Mouse (Mus musculus) forebrain, postnatal 0 days (tissue): Measurements from ENCODE around the gene Nfasc. TPM values are rescaled to one million over a fixed set of nuclear protein-coding genes. Genes with fewer than 3 reads are reported as not detected.

ENCODE experiments used
- ATAC-seq: fragments of 200-750 bp; cut with Nextera tagmentation; 2 replicates; pipeline ENCODE4 v1.8.0; 2017; ENCODE audit warnings: mild to moderate bottlenecking, moderate library complexity
- DNase-seq: peaks from one replicate; pipeline ENCODE4 v3.0.0-alpha.2; 2015
- H3K27ac ChIP-seq: fragments of 300-500 bp; sonication (generic); 2 replicates; pipeline ENCODE4 v1.5.1; 2014; ENCODE audit warnings: low read depth, mild to moderate bottlenecking, antibody characterized with exemption, low read length, moderate library complexity, mixed read lengths
- H3K27me3 ChIP-seq: fragments of 300-500 bp; sonication (generic); 2 replicates; pipeline ENCODE4 v1.6.1; 2014; ENCODE audit warnings: mild to moderate bottlenecking, low read length, mixed read lengths; ENCODE audit not compliant: insufficient read depth
- H3K36me3 ChIP-seq: fragments of 300-500 bp; sonication (generic); 2 replicates; pipeline ENCODE4 v1.6.1; 2014; ENCODE audit warnings: mild to moderate bottlenecking, moderate library complexity; ENCODE audit not compliant: insufficient read depth
- H3K4me1 ChIP-seq: fragments of 300-500 bp; sonication (generic); 2 replicates; pipeline ENCODE4 v1.6.1; 2014; ENCODE audit warnings: antibody characterized with exemption; ENCODE audit not compliant: insufficient read depth
- H3K4me2 ChIP-seq: fragments of 300-500 bp; sonication (generic); 2 replicates; pipeline ENCODE4 v1.6.1; 2014; ENCODE audit warnings: low read depth, mild to moderate bottlenecking, moderate library complexity
- H3K4me3 ChIP-seq: fragments of 300-500 bp; sonication (generic); 2 replicates; pipeline ENCODE4 v1.5.1; 2014; ENCODE audit warnings: low read depth, low read length, mixed read lengths
- H3K9ac ChIP-seq: fragments of 300-500 bp; sonication (generic); 2 replicates; pipeline ENCODE4 v1.6.1; 2014; ENCODE audit warnings: mild to moderate bottlenecking
- H3K9me3 ChIP-seq: fragments of 300-500 bp; sonication (generic); 2 replicates; pipeline ENCODE4 v1.6.1; 2016; ENCODE audit warnings: low read length
- CTCF ChIP-seq: sonication (generic); IDR thresholded peaks from 2 replicates; pipeline ENCODE4 v1.5.1; 2016; ENCODE audit warnings: antibody characterized with exemption, control low read depth, low read depth
- WGBS: fragments of 180-500 bp; shearing (Covaris S2); extraction: QIAGEN DNeasy Blood & Tissue Kit; methylation state at CpG from one replicate; pipeline ENCODE4 v1.1.7; 2014; 5-methylcytosine and 5-hydroxymethylcytosine counted together
- polyA plus RNA-seq: library from polyadenylated mRNA; unstranded; fragments of >200 nt; fragmentation: Nextera tagmentation; extraction: Ambion mirVana; gene quantifications from 2 replicates; pipeline ENCODE4 v1.2.1, GENCODE M21; 2015
- total RNA-seq: library from RNA; depleted of rRNA; stranded (reverse); fragments of >200 nt; gene quantifications from 2 replicates; pipeline ENCODE4 v1.2.3, GENCODE M21; 2014; rRNA removed

Gene Nfasc
- total RNA-seq, result 42.2 and 55.2 TPM in 2 replicates
- 21.4 and 32.7 TPM in 2 replicates for polyA plus RNA-seq

DNA sequence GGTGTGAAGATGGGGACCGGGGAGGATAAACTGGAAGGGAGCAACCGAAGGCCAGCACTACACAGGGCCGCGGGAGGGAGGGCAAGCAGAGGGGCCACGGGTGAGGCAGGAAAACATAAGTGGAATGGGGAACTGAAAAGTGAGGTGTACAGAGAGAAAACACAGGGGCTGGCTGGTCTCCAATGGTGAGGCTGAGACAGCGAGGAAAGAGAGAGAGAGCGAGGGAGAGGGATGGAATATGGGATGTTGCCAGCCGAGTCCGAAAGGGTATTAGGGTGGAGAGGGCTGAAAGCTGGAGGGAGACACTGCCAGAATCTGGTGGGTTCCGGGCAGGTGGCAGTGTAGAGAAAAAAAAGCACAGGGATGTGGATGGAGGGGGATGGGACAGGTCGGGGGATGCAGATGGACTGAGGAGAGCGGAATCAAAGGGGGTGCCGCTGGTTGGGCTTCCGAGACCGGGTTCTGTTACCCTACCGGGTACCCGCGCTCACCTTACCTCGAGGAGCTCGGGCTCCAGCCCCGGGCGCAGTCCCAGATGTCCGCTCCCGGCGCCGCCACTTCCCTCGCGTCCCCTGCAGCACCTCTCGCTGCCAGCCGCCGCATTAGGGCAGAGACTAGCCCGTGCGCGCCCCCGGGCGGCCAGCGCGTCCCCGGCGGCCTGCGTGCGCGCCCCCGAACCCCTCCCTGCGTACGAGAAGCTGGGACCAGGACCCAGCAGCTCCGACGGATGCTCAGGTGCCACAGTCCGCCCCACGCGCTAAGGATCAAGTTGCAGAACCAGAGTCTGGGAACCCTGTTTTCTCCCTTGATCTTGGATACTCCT is at the start of gene Nfasc:
Nfasc (minus strand) TSS at position 623 of the 823 bp plus-strand sequence.
- Histone ChIP-seq H3K4me1 (peaks cover 18% of the 10 kb centered on the region), H3K9ac (peak within 1 kb of the TSS; percentile 73), H3K9me3 (no peaks in the 10 kb centered on the region), H3K4me2 (peak within 1 kb of the TSS; percentile 83), H3K36me3 (no peaks in the 10 kb centered on the region), H3K27me3 (no peaks in the 10 kb centered on the region), H3K4me3 (peak within 1 kb of the TSS; percentile 72), H3K27ac (peak within 1 kb of the TSS; percentile 89)
- TF ChIP-seq CTCF, result peak; percentile 64
- ATAC-seq (peak; percentile 84), DNase-seq (peak; percentile 93)
- 4% methylated on average over 50 of the region's 51 CpGs for WGBS

DNA sequence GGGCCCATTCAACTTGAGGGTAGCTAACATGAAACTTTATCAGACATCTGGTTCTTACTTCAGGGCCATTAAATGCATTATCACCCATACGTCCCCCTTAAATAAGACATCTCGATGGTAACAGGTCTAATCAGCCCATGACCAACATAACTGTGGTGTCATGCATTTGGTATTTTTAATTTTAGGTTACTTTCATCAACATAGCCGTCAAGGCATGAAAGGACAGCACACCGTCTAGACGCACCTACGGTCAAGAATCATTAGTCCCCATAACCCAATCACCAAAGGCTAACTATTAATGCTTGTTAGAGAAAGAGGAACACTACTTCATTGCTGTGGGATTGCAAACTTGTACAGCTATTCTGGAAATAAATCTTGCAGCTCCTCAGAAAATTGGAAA is 49.5 kb upstream of the Nfasc start:
- H3K36me3 ChIP-seq, result no peaks in the 10 kb centered on the region
- H3K4me3 ChIP-seq, result no peak overlapping the region
- WGBS, result 95% methylated on average over 6 of the region's 6 CpGs
- no peaks in the 10 kb centered on the region for H3K9me3 ChIP-seq
- no peak overlapping the region for H3K27ac ChIP-seq
- no peaks in the 10 kb centered on the region for H3K27me3 ChIP-seq
- H3K4me1 ChIP-seq, result no peaks in the 10 kb centered on the region
- ATAC-seq (no peak), DNase-seq (no peak)
- H3K9ac ChIP-seq, result no peak overlapping the region
- H3K4me2 ChIP-seq, result no peak overlapping the region
- no peak for TF ChIP-seq CTCF

DNA sequence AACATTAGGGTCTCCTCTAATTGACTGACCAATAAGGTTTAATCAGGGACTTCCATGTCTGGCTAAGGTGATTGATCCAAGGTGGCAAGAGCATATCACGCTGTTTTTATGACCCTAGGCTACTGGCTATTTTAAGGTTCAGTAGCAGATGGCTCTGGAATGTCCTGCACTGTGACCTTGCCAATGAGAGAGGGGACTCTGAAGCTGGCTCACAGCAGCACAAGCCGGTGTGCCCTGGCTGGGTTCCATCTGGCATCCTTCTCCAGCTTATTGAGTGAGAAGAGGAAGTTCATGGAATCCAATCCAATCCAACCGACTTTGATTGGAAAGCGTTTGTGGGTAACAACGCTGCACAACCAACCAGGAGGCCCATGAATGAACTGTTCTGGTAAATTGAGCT is 45.3 kb upstream of the Nfasc start:
- DNase-seq (no peak), ATAC-seq (no peak)
- Histone ChIP-seq H3K4me1 (no peaks in the 10 kb centered on the region), H3K27ac (no peak overlapping the region), H3K4me3 (no peak overlapping the region), H3K9ac (no peak overlapping the region), H3K27me3 (no peaks in the 10 kb centered on the region), H3K36me3 (no peaks in the 10 kb centered on the region), H3K4me2 (no peak overlapping the region), H3K9me3 (no peaks in the 10 kb centered on the region)
- WGBS, result 45% methylated on average over 5 of the region's 5 CpGs
- TF ChIP-seq CTCF, result no peak

DNA sequence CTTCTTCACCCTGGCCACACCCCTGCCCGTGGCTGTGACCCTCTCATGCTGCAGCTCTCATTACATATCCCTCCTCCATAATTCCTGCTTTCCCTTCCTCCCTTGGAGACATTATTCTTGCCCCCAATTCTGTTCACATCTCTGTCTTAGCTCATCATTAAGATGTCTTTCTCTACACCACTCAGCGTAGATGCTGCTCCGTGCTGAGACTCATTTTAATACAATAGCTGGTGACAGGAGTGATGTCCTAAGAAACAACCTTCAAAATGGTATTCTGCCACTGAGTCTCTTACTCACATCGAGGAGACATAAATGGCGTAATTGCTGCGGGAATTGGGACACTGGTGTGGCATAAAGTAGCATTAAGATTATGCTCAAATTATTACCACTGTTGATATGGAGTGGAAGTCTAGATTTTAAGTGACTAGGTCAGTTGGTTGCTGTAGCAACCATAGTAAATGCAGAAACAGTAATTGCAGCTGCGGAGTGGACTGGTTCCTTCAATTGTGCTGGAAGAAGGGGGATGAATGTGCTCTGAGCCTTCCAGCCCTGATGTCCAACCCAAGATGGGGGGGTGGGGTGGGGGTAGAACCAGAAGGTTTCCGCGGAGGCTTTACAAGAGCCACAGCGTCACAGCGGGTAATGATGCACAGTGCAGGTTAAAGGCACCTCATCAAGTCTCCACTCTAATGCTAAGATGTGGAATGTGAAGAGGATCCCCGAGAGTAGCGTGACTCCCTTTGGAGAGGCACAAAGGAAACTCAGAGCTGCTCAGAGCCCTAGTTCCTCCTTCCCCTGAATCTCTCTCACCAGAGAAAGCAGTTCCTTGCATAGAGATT is 40.2 kb upstream of the Nfasc start:
- ATAC-seq (peak; percentile 86), DNase-seq (peak; percentile 32)
- no peak for TF ChIP-seq CTCF
- Histone ChIP-seq H3K4me1 (no peaks in the 10 kb centered on the region), H3K9me3 (no peaks in the 10 kb centered on the region), H3K27ac (no peak overlapping the region), H3K27me3 (no peaks in the 10 kb centered on the region), H3K4me3 (no peak overlapping the region), H3K4me2 (no peak overlapping the region), H3K36me3 (no peaks in the 10 kb centered on the region), H3K9ac (no peak overlapping the region)
- 54% methylated on average over 13 of the region's 13 CpGs for WGBS

DNA sequence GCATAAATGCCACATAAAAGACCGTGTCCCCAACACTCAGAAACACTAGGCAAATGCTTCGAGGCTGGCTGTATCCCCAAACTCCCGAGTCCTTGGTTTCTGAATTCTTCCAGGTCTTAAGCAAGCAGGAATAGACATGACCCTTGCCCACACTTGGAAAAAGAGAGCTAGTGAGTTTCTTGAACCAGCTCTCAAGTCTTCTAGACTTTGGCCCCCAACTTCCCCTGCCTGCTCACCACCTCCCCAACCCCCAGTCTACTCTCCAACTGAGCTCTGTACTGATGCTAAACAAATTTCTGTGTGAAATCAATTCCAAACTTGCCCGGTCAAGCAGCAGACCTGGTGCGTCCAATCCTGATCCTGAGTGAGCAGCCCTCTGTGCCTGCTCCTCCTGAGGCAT is 39.4 kb upstream of the Nfasc start:
- ATAC-seq (no peak), DNase-seq (no peak)
- no peak for TF ChIP-seq CTCF
- H3K27ac ChIP-seq, result no peak overlapping the region
- no peaks in the 10 kb centered on the region for H3K36me3 ChIP-seq
- H3K4me3 ChIP-seq, result no peak overlapping the region
- H3K27me3 ChIP-seq, result no peaks in the 10 kb centered on the region
- no peak overlapping the region for H3K4me2 ChIP-seq
- H3K9me3 ChIP-seq, result no peaks in the 10 kb centered on the region
- no peaks in the 10 kb centered on the region for H3K4me1 ChIP-seq
- 87% methylated on average over 5 of the region's 5 CpGs for WGBS
- no peak overlapping the region for H3K9ac ChIP-seq

DNA sequence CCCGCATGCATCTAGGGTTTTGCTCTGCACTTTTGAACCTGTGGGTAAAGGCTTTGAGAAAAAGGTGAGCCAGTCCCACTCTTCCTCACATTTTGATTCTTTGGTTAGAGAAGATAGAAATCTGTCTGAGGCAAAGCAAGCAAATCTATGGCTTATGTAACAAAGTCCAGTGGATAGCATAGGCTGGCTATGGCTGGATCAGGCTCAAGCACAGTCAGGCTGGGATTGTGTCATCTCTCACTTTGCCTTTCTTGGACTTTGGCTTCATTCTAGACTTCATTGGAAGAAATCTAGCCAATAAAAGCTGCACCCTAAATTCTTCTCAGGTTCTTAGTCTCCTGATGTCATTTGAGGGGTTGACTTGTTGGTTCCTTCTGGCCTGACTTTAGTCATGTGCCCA is 38.7 kb upstream of the Nfasc start:
- ATAC-seq (no peak), DNase-seq (no peak)
- Histone ChIP-seq H3K27me3 (no peaks in the 10 kb centered on the region), H3K27ac (no peak overlapping the region), H3K4me3 (no peak overlapping the region), H3K36me3 (no peaks in the 10 kb centered on the region), H3K4me2 (no peak overlapping the region), H3K4me1 (no peaks in the 10 kb centered on the region), H3K9me3 (no peaks in the 10 kb centered on the region), H3K9ac (no peak overlapping the region)
- no peak for TF ChIP-seq CTCF
- 89% methylated on average over 1 of the region's 1 CpGs for WGBS

DNA sequence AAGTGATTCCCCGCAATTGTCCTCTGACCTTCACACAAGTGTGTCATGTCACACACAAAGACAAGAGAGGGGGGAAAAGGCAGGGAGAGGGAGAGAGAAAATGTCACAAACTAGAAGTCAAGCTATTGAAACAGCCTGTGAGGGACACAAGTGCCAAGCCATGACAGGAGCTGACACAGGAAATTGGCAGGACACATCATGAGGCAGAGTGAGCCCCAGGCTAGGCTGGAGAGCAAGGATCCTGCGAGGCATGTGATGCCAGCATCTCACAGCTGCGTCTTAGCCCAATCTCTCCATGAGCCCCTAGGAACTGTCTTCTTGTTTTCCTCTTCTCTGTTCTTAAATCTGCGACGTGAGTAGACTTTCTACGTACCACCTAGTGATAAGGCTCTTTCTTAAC is 33.4 kb upstream of the Nfasc start:
- DNase-seq (no peak), ATAC-seq (peak; percentile 73)
- Histone ChIP-seq H3K4me2 (no peak overlapping the region), H3K4me3 (no peak overlapping the region), H3K9me3 (no peaks in the 10 kb centered on the region), H3K27ac (no peak overlapping the region), H3K27me3 (no peaks in the 10 kb centered on the region), H3K4me1 (no peaks in the 10 kb centered on the region), H3K36me3 (no peaks in the 10 kb centered on the region), H3K9ac (no peak overlapping the region)
- 68% methylated on average over 6 of the region's 6 CpGs for WGBS
- no peak for TF ChIP-seq CTCF
